Mouse (Mus musculus) embryonic facial prominence, embryonic 11.5 days (tissue): ENCODE data around the gene Col25a1. TPM values are rescaled to one million over a fixed set of nuclear protein-coding genes. Genes with fewer than 3 reads are reported as not detected.

ENCODE experiments used
- ATAC-seq: fragments of 200-750 bp; cut with Nextera tagmentation; replicated peaks from 2 replicates; pipeline ENCODE4 v1.8.0; 2017; ENCODE audit warnings: low read depth; ENCODE audit not compliant: insufficient number of reproducible peaks, low FRiP score, low TSS enrichment
- DNase-seq: peaks from one replicate; pipeline ENCODE4 v3.0.0-alpha.2; 2015; ENCODE audit warnings: low spot score
- H3K27ac ChIP-seq: fragments of 300-500 bp; sonication (generic); replicated peaks from 2 replicates; pipeline ENCODE4 v1.5.1; 2014; ENCODE audit warnings: mild to moderate bottlenecking, low read depth, low read length, control low read depth
- H3K27me3 ChIP-seq: fragments of 300-500 bp; sonication (generic); 2 replicates; pipeline ENCODE4 v1.6.1; 2014; ENCODE audit warnings: mild to moderate bottlenecking, low read length, moderate library complexity, mixed read lengths; ENCODE audit not compliant: control insufficient read depth, insufficient read depth
- H3K36me3 ChIP-seq: fragments of 300-500 bp; sonication (generic); replicated peaks from 2 replicates; pipeline ENCODE4 v1.6.1; 2014; ENCODE audit warnings: low read depth, mild to moderate bottlenecking, low read length, moderate library complexity, mixed read lengths; ENCODE audit not compliant: control insufficient read depth, insufficient read depth
- H3K4me1 ChIP-seq: fragments of 300-500 bp; sonication (generic); 2 replicates; pipeline ENCODE4 v1.6.1; 2014; ENCODE audit warnings: low read length, mixed read lengths; ENCODE audit not compliant: control insufficient read depth, insufficient read depth
- H3K4me2 ChIP-seq: fragments of 300-500 bp; sonication (generic); 2 replicates; pipeline ENCODE4 v1.6.1; 2014; ENCODE audit warnings: low read depth, mild to moderate bottlenecking, control low read depth, low read length, moderate library complexity
- H3K4me3 ChIP-seq: fragments of 300-500 bp; sonication (generic); 2 replicates; pipeline ENCODE4 v1.5.1; 2014; ENCODE audit warnings: low read depth, low read length, control low read depth
- H3K9ac ChIP-seq: fragments of 300-500 bp; sonication (generic); replicated peaks from 2 replicates; pipeline ENCODE4 v1.6.1; 2014; ENCODE audit warnings: mild to moderate bottlenecking, control low read depth, low read length
- H3K9me3 ChIP-seq: fragments of 300-500 bp; sonication (generic); replicated peaks from 2 replicates; pipeline ENCODE4 v1.6.1; 2016; ENCODE audit warnings: mild to moderate bottlenecking, low read length, inconsistent platforms, mixed read lengths; ENCODE audit not compliant: control insufficient read depth
- WGBS: fragments of 180-500 bp; shearing (Covaris S2); extraction: QIAGEN DNeasy Blood & Tissue Kit; methylation state at CpG from one replicate; pipeline ENCODE4 v1.1.7; 2014; 5-methylcytosine and 5-hydroxymethylcytosine counted together
- polyA plus RNA-seq: library from polyadenylated mRNA; unstranded; fragments of >200 nt; fragmentation: Nextera tagmentation; extraction: Ambion mirVana; gene quantifications from 2 replicates; pipeline ENCODE4 v1.2.1, GENCODE M21; 2014

Gene Col25a1
- polyA plus RNA-seq, 1 experiment from 2014 or later = 11.1 TPM

GRCm38 (mm10) chr3:130304827-130305226 is 173.5 kb downstream of the Col25a1 start:
- H3K27ac ChIP-seq = no peak overlapping the region
- no peaks in the 10 kb centered on the region for H3K9me3 ChIP-seq
- no peaks in the 10 kb centered on the region for H3K27me3 ChIP-seq
- no peak for DNase-seq
- H3K4me3 ChIP-seq = no peak overlapping the region
- no peak overlapping the region for H3K4me2 ChIP-seq
- no peaks in the 10 kb centered on the region for H3K36me3 ChIP-seq
- WGBS = 67% methylated on average over 9 of the region's 9 CpGs
- no peak overlapping the region for H3K9ac ChIP-seq
- ATAC-seq = no peak
- H3K4me1 ChIP-seq = peaks cover 2% of the 10 kb centered on the region; the same call in 1 of the 2 replicates

- no peak for DNase-seq
- 33% methylated on average over 9 of the region's 9 CpGs for WGBS
- ATAC-seq = no peak
- Histone ChIP-seq H3K27ac (no peak overlapping the region), H3K36me3 (no peaks in the 10 kb centered on the region), H3K9ac (no peak overlapping the region), H3K4me2 (no peak overlapping the region), H3K4me1 (peaks cover 2% of the 10 kb centered on the region; the same call in 1 of the 2 replicates), H3K9me3 (no peaks in the 10 kb centered on the region), H3K4me3 (no peak overlapping the region), H3K27me3 (no peaks in the 10 kb centered on the region)
Observed at GRCm38 (mm10) chr3:130305686-130306085, 174.4 kb downstream of the Col25a1 start.

- H3K9me3 ChIP-seq = no peaks in the 10 kb centered on the region
- no peak for ATAC-seq
- H3K27ac ChIP-seq = no peak overlapping the region
- H3K4me1 ChIP-seq = no peaks in the 10 kb centered on the region
- DNase-seq = no peak
- no peak overlapping the region for H3K9ac ChIP-seq
- H3K4me2 ChIP-seq = no peak overlapping the region
- 63% methylated on average over 4 of the region's 4 CpGs for WGBS
- H3K4me3 ChIP-seq = no peak overlapping the region
- H3K27me3 ChIP-seq = no peaks in the 10 kb centered on the region
- no peaks in the 10 kb centered on the region for H3K36me3 ChIP-seq
Observed at GRCm38 (mm10) chr3:130309277-130309676, 178.0 kb downstream of the Col25a1 start.

GRCm38 (mm10) chr3:130310694-130311305 is 179.5 kb downstream of the Col25a1 start:
- H3K36me3 ChIP-seq = no peaks in the 10 kb centered on the region
- DNase-seq (peak; percentile 34), ATAC-seq (no peak; the same call in 1 of the 2 replicates)
- H3K9me3 ChIP-seq = no peaks in the 10 kb centered on the region
- no peak overlapping the region for H3K4me2 ChIP-seq
- H3K27me3 ChIP-seq = no peaks in the 10 kb centered on the region
- H3K4me3 ChIP-seq = no peak overlapping the region
- no peak overlapping the region for H3K27ac ChIP-seq
- H3K4me1 ChIP-seq = no peaks in the 10 kb centered on the region
- WGBS = 53% methylated on average over 14 of the region's 14 CpGs
- no peak overlapping the region for H3K9ac ChIP-seq

- no peak for ATAC-seq
Observed at GRCm38 (mm10) chr3:130313246-130313645, 181.9 kb downstream of the Col25a1 start.

GRCm38 (mm10) chr3:130327039-130328015 is 196.0 kb downstream of the Col25a1 start:
- Histone ChIP-seq H3K27me3 (no peaks in the 10 kb centered on the region), H3K4me3 (no peak overlapping the region), H3K4me1 (no peaks in the 10 kb centered on the region), H3K9me3 (no peaks in the 10 kb centered on the region), H3K4me2 (no peak overlapping the region), H3K27ac (no peak overlapping the region), H3K36me3 (no peaks in the 10 kb centered on the region), H3K9ac (no peak overlapping the region)
- WGBS = 63% methylated on average over 13 of the region's 13 CpGs
- DNase-seq (no peak), ATAC-seq (no peak)

More at GRCm38 (mm10) chr3:130313246-130313645, 181.9 kb downstream of the Col25a1 start:
- H3K9ac ChIP-seq = no peak overlapping the region
- no peaks in the 10 kb centered on the region for H3K9me3 ChIP-seq
- no peak for DNase-seq
- no peak overlapping the region for H3K27ac ChIP-seq
- WGBS = 69% methylated on average over 6 of the region's 6 CpGs
- H3K4me2 ChIP-seq = no peak overlapping the region
- no peak overlapping the region for H3K4me3 ChIP-seq
- H3K36me3 ChIP-seq = no peaks in the 10 kb centered on the region
- H3K4me1 ChIP-seq = no peaks in the 10 kb centered on the region
- no peaks in the 10 kb centered on the region for H3K27me3 ChIP-seq

GRCm38 (mm10) chr3:130328909-130329308 is 197.6 kb downstream of the Col25a1 start:
- no peak overlapping the region for H3K9ac ChIP-seq
- ATAC-seq = no peak
- no peak overlapping the region for H3K27ac ChIP-seq
- H3K4me2 ChIP-seq = no peak overlapping the region
- DNase-seq = no peak
- H3K27me3 ChIP-seq = no peaks in the 10 kb centered on the region
- 89% methylated on average over 9 of the region's 9 CpGs for WGBS
- no peaks in the 10 kb centered on the region for H3K4me1 ChIP-seq
- no peak overlapping the region for H3K4me3 ChIP-seq
- H3K36me3 ChIP-seq = no peaks in the 10 kb centered on the region
- H3K9me3 ChIP-seq = no peaks in the 10 kb centered on the region
